Mouse (Mus musculus): ENCODE data around the gene Cs.

Cs gene

GRCm38 (mm10) chr10:128403931-128404330 lies 66.4 kb downstream of the Cs start:
- DNase-seq (ENCODE audit: low spot score): no peak

GRCm38 (mm10) chr10:128408591-128409535 lies 71.3 kb downstream of the Cs start:
- peak; percentile 14 for DNase-seq (ENCODE audit: low spot score)

- peak; percentile 96 for DNase-seq (ENCODE audit: low spot score)
Observed at GRCm38 (mm10) chr10:128409692-128410559, 72.4 kb downstream of the Cs start.

- no peak for DNase-seq (ENCODE audit: low spot score)
Observed at GRCm38 (mm10) chr10:128410560-128410845, 73.0 kb downstream of the Cs start.

GRCm38 (mm10) chr10:128411211-128412054 lies 73.9 kb downstream of the Cs start, which contains the start of the genes Nabp2 and Rnf41:
Gene Nabp2, minus strand, starts transcription at chr10:128411492.
Gene Rnf41, plus strand, starts transcription at chr10:128411657.
- peak; percentile 95 for DNase-seq (ENCODE audit: low spot score)

- no peak for DNase-seq (ENCODE audit: low spot score)
Observed at GRCm38 (mm10) chr10:128412055-128412381, 74.5 kb downstream of the Cs start.

Data from ovary, adult 18-20 months (tissue).